Mouse (Mus musculus): ENCODE measurements around the gene Arhgap44. TPM values are rescaled to one million over a fixed set of nuclear protein-coding genes. Genes with fewer than 3 reads are reported as not detected.

Arhgap44 gene
- polyA plus RNA-seq, 1 experiment from 2014 or later, result 5.3 TPM

- Histone ChIP-seq H3K36me3 (ENCODE audit: poor library complexity, severe bottlenecking) (no peaks in the 10 kb centered on the region), H3K9ac (peak overlapping the region; percentile 91), H3K4me2 (peak overlapping the region; percentile 93), H3K4me1 (peaks cover 19% of the 10 kb centered on the region), H3K9me3 (replicated peaks) (no peaks in the 10 kb centered on the region), H3K27ac (no peak overlapping the region; the same call in 1 of the 2 replicates), H3K27me3 (no peaks in the 10 kb centered on the region), H3K4me3 (peak overlapping the region; percentile 85)
- WGBS, result under 1% methylated on average over 47 of the region's 49 CpGs
- peak; percentile 87 for ATAC-seq
Observed at GRCm38 (mm10) chr11:65161881-65162766, 637 bp downstream of the Arhgap44 start.

GRCm38 (mm10) chr11:65160991-65161880 lies 1.5 kb downstream of the Arhgap44 start:
- H3K27me3 ChIP-seq, result no peaks in the 10 kb centered on the region
- no peaks in the 10 kb centered on the region for H3K36me3 ChIP-seq (ENCODE audit: poor library complexity, severe bottlenecking)
- H3K4me2 ChIP-seq, result peak overlapping the region; percentile 93
- no peak for ATAC-seq
- peak overlapping the region; percentile 85 for H3K4me3 ChIP-seq
- peak overlapping the region; percentile 91 for H3K9ac ChIP-seq
- WGBS, result 58% methylated on average over 7 of the region's 7 CpGs
- H3K9me3 ChIP-seq (replicated peaks), result no peaks in the 10 kb centered on the region
- no peak overlapping the region for H3K27ac ChIP-seq
- H3K4me1 ChIP-seq, result peaks cover 19% of the 10 kb centered on the region

- Histone ChIP-seq H3K27ac (no peak within 1 kb of the TSS), H3K27me3 (no peaks in the 10 kb centered on the region), H3K4me1 (peaks cover 19% of the 10 kb centered on the region), H3K9ac (no peak within 1 kb of the TSS), H3K9me3 (replicated peaks) (no peaks in the 10 kb centered on the region), H3K36me3 (ENCODE audit: poor library complexity, severe bottlenecking) (no peaks in the 10 kb centered on the region), H3K4me2 (no peak within 1 kb of the TSS), H3K4me3 (no peak within 1 kb of the TSS)
- ATAC-seq, result no peak
- WGBS, result 96% methylated on average over 5 of the region's 5 CpGs
Observed at GRCm38 (mm10) chr11:65159791-65160190, 3.0 kb downstream of the Arhgap44 start, which contains the start of gene 1700086D15Rik. 1700086D15Rik (minus strand) TSS chr11:65159891.

- peaks cover 19% of the 10 kb centered on the region for H3K4me1 ChIP-seq
- no peak for ATAC-seq
- H3K4me3 ChIP-seq, result no peak overlapping the region
- H3K9me3 ChIP-seq (replicated peaks), result no peaks in the 10 kb centered on the region
- WGBS, result 94% methylated on average over 5 of the region's 5 CpGs
- no peak overlapping the region for H3K9ac ChIP-seq
- no peaks in the 10 kb centered on the region for H3K27me3 ChIP-seq
- H3K36me3 ChIP-seq (ENCODE audit: poor library complexity, severe bottlenecking), result no peaks in the 10 kb centered on the region
- H3K27ac ChIP-seq, result no peak overlapping the region
- no peak overlapping the region for H3K4me2 ChIP-seq
Observed at GRCm38 (mm10) chr11:65158658-65158990, 4.1 kb downstream of the Arhgap44 start.

GRCm38 (mm10) chr11:65157966-65158657 lies 4.6 kb downstream of the Arhgap44 start:
- H3K4me2 ChIP-seq, result no peak overlapping the region

GRCm38 (mm10) chr11:65153006-65153405 lies 9.8 kb downstream of the Arhgap44 start:
- no peak overlapping the region for H3K27ac ChIP-seq
- H3K4me3 ChIP-seq, result no peak overlapping the region
- H3K4me2 ChIP-seq, result no peak overlapping the region
- H3K9ac ChIP-seq, result no peak overlapping the region
- no peak for ATAC-seq
- WGBS, result 90% methylated on average over 5 of the region's 5 CpGs
- no peaks in the 10 kb centered on the region for H3K9me3 ChIP-seq (replicated peaks)
- no peaks in the 10 kb centered on the region for H3K27me3 ChIP-seq
- H3K4me1 ChIP-seq, result peaks cover 5% of the 10 kb centered on the region; the same call in 1 of the 2 replicates
- no peaks in the 10 kb centered on the region for H3K36me3 ChIP-seq (ENCODE audit: poor library complexity, severe bottlenecking)

More at GRCm38 (mm10) chr11:65157966-65158657, 4.6 kb downstream of the Arhgap44 start:
- no peaks in the 10 kb centered on the region for H3K9me3 ChIP-seq (replicated peaks)
- 93% methylated on average over 20 of the region's 20 CpGs for WGBS
- no peaks in the 10 kb centered on the region for H3K36me3 ChIP-seq (ENCODE audit: poor library complexity, severe bottlenecking)
- no peak overlapping the region for H3K9ac ChIP-seq
- no peak overlapping the region for H3K4me3 ChIP-seq
- H3K27ac ChIP-seq, result no peak overlapping the region
- ATAC-seq, result no peak
- H3K27me3 ChIP-seq, result no peaks in the 10 kb centered on the region
- peaks cover 19% of the 10 kb centered on the region for H3K4me1 ChIP-seq

- 92% methylated on average over 7 of the region's 7 CpGs for WGBS
- no peaks in the 10 kb centered on the region for H3K9me3 ChIP-seq (replicated peaks)
- ATAC-seq, result no peak
- H3K4me3 ChIP-seq, result no peak overlapping the region
- H3K4me2 ChIP-seq, result no peak overlapping the region
- no peak overlapping the region for H3K27ac ChIP-seq
- no peaks in the 10 kb centered on the region for H3K27me3 ChIP-seq
- H3K36me3 ChIP-seq (ENCODE audit: poor library complexity, severe bottlenecking), result no peaks in the 10 kb centered on the region
- H3K9ac ChIP-seq, result no peak overlapping the region
- H3K4me1 ChIP-seq, result no peaks in the 10 kb centered on the region
Observed at GRCm38 (mm10) chr11:65148441-65148840, 14.3 kb downstream of the Arhgap44 start.

GRCm38 (mm10) chr11:65142838-65143417 lies 19.8 kb downstream of the Arhgap44 start:
- WGBS, result 78% methylated on average over 4 of the region's 4 CpGs
- Histone ChIP-seq H3K4me1 (no peaks in the 10 kb centered on the region), H3K27ac (no peak overlapping the region), H3K27me3 (no peaks in the 10 kb centered on the region), H3K9ac (no peak overlapping the region), H3K9me3 (replicated peaks) (no peaks in the 10 kb centered on the region), H3K4me3 (no peak overlapping the region), H3K36me3 (ENCODE audit: poor library complexity, severe bottlenecking) (no peaks in the 10 kb centered on the region), H3K4me2 (no peak overlapping the region)
- ATAC-seq, result no peak

- H3K9ac ChIP-seq, result no peak overlapping the region
- no peaks in the 10 kb centered on the region for H3K4me1 ChIP-seq
- no peak overlapping the region for H3K27ac ChIP-seq
- H3K4me2 ChIP-seq, result no peak overlapping the region
- no peak for ATAC-seq
- no peaks in the 10 kb centered on the region for H3K36me3 ChIP-seq (ENCODE audit: poor library complexity, severe bottlenecking)
- no peaks in the 10 kb centered on the region for H3K9me3 ChIP-seq (replicated peaks)
- no peaks in the 10 kb centered on the region for H3K27me3 ChIP-seq
- WGBS, result 94% methylated on average over 3 of the region's 3 CpGs
- no peak overlapping the region for H3K4me3 ChIP-seq
Observed at GRCm38 (mm10) chr11:65139030-65139429, 23.7 kb downstream of the Arhgap44 start.

- WGBS, result 78% methylated on average over 2 of the region's 2 CpGs
- no peaks in the 10 kb centered on the region for H3K36me3 ChIP-seq (ENCODE audit: poor library complexity, severe bottlenecking)
- no peak for ATAC-seq
- no peaks in the 10 kb centered on the region for H3K9me3 ChIP-seq (replicated peaks)
- no peaks in the 10 kb centered on the region for H3K4me1 ChIP-seq
- no peak overlapping the region for H3K4me2 ChIP-seq
- no peaks in the 10 kb centered on the region for H3K27me3 ChIP-seq
- no peak overlapping the region for H3K27ac ChIP-seq
- no peak overlapping the region for H3K4me3 ChIP-seq
- H3K9ac ChIP-seq, result no peak overlapping the region
Observed at GRCm38 (mm10) chr11:65137145-65137652, 25.6 kb downstream of the Arhgap44 start.

- Histone ChIP-seq H3K4me2 (no peak overlapping the region), H3K9me3 (replicated peaks) (no peaks in the 10 kb centered on the region), H3K36me3 (ENCODE audit: poor library complexity, severe bottlenecking) (no peaks in the 10 kb centered on the region), H3K4me1 (no peaks in the 10 kb centered on the region), H3K27me3 (no peaks in the 10 kb centered on the region), H3K4me3 (no peak overlapping the region), H3K9ac (no peak overlapping the region), H3K27ac (no peak overlapping the region)
- 83% methylated on average over 8 of the region's 8 CpGs for WGBS
- no peak for ATAC-seq
Observed at GRCm38 (mm10) chr11:65135251-65135739, 27.5 kb downstream of the Arhgap44 start.

Measured in forebrain, embryonic 13.5 days (tissue).